Mouse (Mus musculus) megakaryocyte, embryonic 14.5 days (primary cell): ENCODE measurements at regions not wholly inside any gene's neighbourhood (a gene's known extent, or its start where the extent isn't known, plus 50 kb on each side); places are given as distances from the start of the nearest gene placed in this dataset.

Source experiments
- FLI1 ChIP-seq: IDR thresholded peaks from 2 replicates; pipeline ENCODE4 v1.6.1; 2012; ENCODE audit warnings: low read length, inconsistent platforms, mixed read lengths
- GATA1 ChIP-seq: IDR thresholded peaks from 3 replicates; pipeline ENCODE4 v1.6.1; 2012; ENCODE audit warnings: mixed read lengths, low read length, inconsistent platforms, borderline replicate concordance

DNA sequence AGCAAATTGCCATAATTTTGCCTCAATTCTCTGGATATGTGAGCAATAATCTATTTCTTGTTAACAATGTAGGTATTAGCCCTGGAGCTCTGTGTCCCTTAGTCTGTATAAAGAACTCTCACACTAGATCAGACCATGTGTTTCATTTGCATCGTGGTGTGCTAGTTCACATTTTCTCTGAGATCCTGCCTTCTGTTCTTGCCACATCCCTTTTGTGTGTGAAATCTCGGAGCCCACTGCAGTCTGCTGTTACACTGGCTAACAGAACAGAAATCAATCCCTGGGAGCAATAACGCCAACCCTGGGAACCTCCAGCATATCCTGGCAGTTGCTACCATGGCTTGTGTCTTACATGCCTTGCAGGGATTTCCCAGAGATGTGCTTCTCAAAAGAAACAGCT, 156.1 kb upstream of the Gm10295 start:
- TF ChIP-seq GATA1 (no peak), FLI1 (no peak)
